Mouse (Mus musculus): Measurements from ENCODE around the gene Dpyd. TPM values are rescaled to one million over a fixed set of nuclear protein-coding genes. Genes with fewer than 3 reads are reported as not detected.

Gene Dpyd
- polyA plus RNA-seq, 1 experiment = 0.57 TPM

DNA sequence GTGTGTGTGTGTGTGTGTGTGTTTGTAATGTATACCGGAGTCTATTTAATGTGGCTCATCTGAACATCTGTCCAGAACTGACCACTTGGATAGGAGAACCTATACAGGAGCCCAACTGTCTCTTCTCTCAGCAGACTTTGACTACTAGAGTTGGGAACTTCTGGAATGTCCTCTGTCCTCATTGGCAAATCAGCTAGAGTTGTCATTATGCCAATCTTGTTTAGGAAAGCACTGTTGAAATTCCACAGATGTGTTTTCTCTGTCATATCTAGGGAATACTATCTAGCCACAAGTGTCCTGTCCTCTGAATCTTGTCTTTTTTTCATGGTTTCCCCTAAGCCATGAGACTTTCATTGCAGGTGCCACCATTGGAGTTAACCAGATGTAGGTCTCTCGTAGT lies 718.7 kb downstream of the Dpyd start:
- H3K9ac ChIP-seq (ENCODE audit: low read depth, poor library complexity, severe bottlenecking) = no peak overlapping the region
- TF ChIP-seq POLR2A (IDR thresholded peaks at IDR 0.05; ENCODE audit: insufficient read depth, low read length) = no peak
- TF ChIP-seq CTCF (IDR thresholded peaks at IDR 0.05; ENCODE audit: low read depth, low read length) = no peak
- TF ChIP-seq EP300 (IDR thresholded peaks at IDR 0.05; ENCODE audit: insufficient read depth, low read depth, low read length) = no peak
- H3K36me3 ChIP-seq (ENCODE audit: control insufficient read depth, insufficient read depth, low read length, poor library complexity, severe bottlenecking) = no peaks in the 10 kb centered on the region
- no peak overlapping the region for H3K27ac ChIP-seq (ENCODE audit: insufficient read depth, low read length)
- no peaks in the 10 kb centered on the region for H3K9me3 ChIP-seq (replicated peaks; ENCODE audit: control insufficient read depth, insufficient read depth, low read length, poor library complexity, severe bottlenecking)
- no peak overlapping the region for H3K4me3 ChIP-seq (ENCODE audit: low read depth, low read length)
- H3K27me3 ChIP-seq (ENCODE audit: control insufficient read depth, insufficient read depth, low read length, poor library complexity, severe bottlenecking) = no peaks in the 10 kb centered on the region
- H3K4me1 ChIP-seq (ENCODE audit: control insufficient read depth, insufficient read depth, low read length) = no peaks in the 10 kb centered on the region

DNA sequence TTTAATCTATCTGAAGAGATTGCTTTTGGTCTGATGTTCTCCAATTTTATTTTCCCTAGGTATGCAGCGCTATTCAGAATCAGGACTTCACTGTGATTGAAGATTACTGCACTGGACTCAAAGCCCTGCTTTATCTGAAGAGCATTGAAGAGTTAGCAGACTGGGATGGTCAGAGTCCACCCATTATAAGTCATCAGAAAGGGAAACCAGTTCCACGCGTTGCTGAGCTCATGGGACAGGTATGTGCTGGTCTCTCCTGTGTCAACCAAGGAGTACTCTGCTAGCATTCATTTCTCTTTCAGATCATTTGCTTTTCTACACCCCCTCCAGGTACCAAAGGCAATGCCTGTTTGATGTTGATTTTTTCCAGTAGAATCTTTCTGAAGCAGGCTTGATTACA lies 752.8 kb downstream of the Dpyd start:
- H3K4me3 ChIP-seq (ENCODE audit: low read depth, low read length) = no peak overlapping the region
- no peaks in the 10 kb centered on the region for H3K9me3 ChIP-seq (replicated peaks; ENCODE audit: control insufficient read depth, insufficient read depth, low read length, poor library complexity, severe bottlenecking)
- H3K36me3 ChIP-seq (ENCODE audit: control insufficient read depth, insufficient read depth, low read length, poor library complexity, severe bottlenecking) = no peaks in the 10 kb centered on the region
- TF ChIP-seq CTCF (IDR thresholded peaks at IDR 0.05; ENCODE audit: low read depth, low read length) (no peak), POLR2A (IDR thresholded peaks at IDR 0.05; ENCODE audit: insufficient read depth, low read length) (no peak), EP300 (IDR thresholded peaks at IDR 0.05; ENCODE audit: insufficient read depth, low read depth, low read length) (no peak)
- no peaks in the 10 kb centered on the region for H3K4me1 ChIP-seq (ENCODE audit: control insufficient read depth, insufficient read depth, low read length)
- no peak overlapping the region for H3K9ac ChIP-seq (ENCODE audit: low read depth, poor library complexity, severe bottlenecking)
- no peaks in the 10 kb centered on the region for H3K27me3 ChIP-seq (ENCODE audit: control insufficient read depth, insufficient read depth, low read length, poor library complexity, severe bottlenecking)
- H3K27ac ChIP-seq (ENCODE audit: insufficient read depth, low read length) = no peak overlapping the region

DNA sequence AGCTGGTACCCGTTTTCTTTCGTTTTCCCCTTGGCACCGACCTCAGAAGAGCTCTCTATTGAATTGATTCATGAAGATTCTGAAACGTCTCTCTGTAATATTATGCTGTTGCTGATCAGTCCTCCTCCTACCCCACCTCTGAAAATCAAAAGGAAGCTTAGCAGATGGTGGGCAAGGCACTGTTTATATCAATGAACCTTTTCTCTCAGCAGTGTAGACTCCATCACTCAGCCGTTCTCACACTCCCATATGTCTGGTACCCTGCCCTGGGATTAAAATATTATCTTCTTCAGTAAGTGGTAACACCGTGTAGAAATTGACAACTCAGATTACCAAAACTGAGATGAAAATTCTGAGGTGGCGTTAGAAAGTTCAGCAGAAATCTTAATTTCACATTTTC lies 767.1 kb downstream of the Dpyd start:
- H3K9ac ChIP-seq (ENCODE audit: low read depth, poor library complexity, severe bottlenecking) = no peak overlapping the region
- no peaks in the 10 kb centered on the region for H3K27me3 ChIP-seq (ENCODE audit: control insufficient read depth, insufficient read depth, low read length, poor library complexity, severe bottlenecking)
- H3K4me3 ChIP-seq (ENCODE audit: low read depth, low read length) = no peak overlapping the region
- TF ChIP-seq POLR2A (IDR thresholded peaks at IDR 0.05; ENCODE audit: insufficient read depth, low read length) (no peak), CTCF (IDR thresholded peaks at IDR 0.05; ENCODE audit: low read depth, low read length) (no peak), EP300 (IDR thresholded peaks at IDR 0.05; ENCODE audit: insufficient read depth, low read depth, low read length) (no peak)
- H3K36me3 ChIP-seq (ENCODE audit: control insufficient read depth, insufficient read depth, low read length, poor library complexity, severe bottlenecking) = no peaks in the 10 kb centered on the region
- H3K9me3 ChIP-seq (replicated peaks; ENCODE audit: control insufficient read depth, insufficient read depth, low read length, poor library complexity, severe bottlenecking) = no peaks in the 10 kb centered on the region
- H3K27ac ChIP-seq (ENCODE audit: insufficient read depth, low read length) = no peak overlapping the region
- H3K4me1 ChIP-seq (ENCODE audit: control insufficient read depth, insufficient read depth, low read length) = no peaks in the 10 kb centered on the region

DNA sequence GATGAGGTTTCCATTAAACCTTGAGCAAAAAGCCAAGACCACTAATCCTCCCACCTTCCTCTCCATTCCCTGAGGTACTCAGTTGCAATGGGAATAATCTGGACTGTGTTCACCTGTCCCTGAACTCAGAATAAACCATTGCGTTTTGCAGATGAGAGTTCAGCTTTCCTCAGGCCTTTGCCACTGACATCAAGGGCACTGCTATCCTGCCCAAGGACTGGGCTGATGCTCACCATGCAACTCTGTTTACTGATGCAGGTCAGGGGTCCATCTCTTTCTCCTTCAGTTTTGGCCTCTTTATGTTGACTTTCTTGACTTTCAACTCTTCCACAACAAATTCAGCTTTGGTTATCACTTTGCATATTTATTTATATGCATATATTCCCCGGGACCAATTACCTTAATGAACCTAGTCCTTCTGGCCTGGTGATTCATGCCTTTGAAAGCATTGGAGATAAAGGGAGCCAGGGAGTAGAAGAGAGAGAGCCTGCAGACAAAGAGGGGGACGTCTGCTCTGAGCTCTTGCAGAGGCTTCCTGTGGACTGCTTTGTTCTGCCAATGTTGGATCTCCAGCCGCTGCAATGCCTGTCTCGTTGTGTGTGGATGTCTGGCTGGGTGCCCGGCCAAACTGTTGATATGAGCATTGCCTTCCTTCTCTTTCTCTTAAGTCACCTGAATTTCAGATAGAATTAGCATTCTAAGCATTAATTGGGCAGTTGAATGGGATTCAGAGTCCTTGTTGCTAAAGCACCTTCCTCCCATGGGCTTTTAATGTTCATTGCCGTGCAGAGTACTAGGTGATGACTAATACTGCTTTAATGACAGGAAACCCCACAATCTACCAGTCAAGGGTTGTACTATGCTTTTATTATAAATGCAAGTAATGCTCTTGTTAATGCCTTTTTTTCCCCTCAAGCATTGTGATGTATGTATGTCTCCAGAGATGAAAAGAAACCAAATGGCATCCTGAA lies 771.7 kb downstream of the Dpyd start:
- Histone ChIP-seq H3K4me1 (ENCODE audit: control insufficient read depth, insufficient read depth, low read length) (no peaks in the 10 kb centered on the region), H3K27me3 (ENCODE audit: control insufficient read depth, insufficient read depth, low read length, poor library complexity, severe bottlenecking) (no peaks in the 10 kb centered on the region), H3K4me3 (ENCODE audit: low read depth, low read length) (no peak overlapping the region), H3K9ac (ENCODE audit: low read depth, poor library complexity, severe bottlenecking) (no peak overlapping the region), H3K36me3 (ENCODE audit: control insufficient read depth, insufficient read depth, low read length, poor library complexity, severe bottlenecking) (no peaks in the 10 kb centered on the region), H3K27ac (ENCODE audit: insufficient read depth, low read length) (no peak overlapping the region), H3K9me3 (replicated peaks; ENCODE audit: control insufficient read depth, insufficient read depth, low read length, poor library complexity, severe bottlenecking) (no peaks in the 10 kb centered on the region)
- no peak for TF ChIP-seq POLR2A (IDR thresholded peaks at IDR 0.05; ENCODE audit: insufficient read depth, low read length)

DNA sequence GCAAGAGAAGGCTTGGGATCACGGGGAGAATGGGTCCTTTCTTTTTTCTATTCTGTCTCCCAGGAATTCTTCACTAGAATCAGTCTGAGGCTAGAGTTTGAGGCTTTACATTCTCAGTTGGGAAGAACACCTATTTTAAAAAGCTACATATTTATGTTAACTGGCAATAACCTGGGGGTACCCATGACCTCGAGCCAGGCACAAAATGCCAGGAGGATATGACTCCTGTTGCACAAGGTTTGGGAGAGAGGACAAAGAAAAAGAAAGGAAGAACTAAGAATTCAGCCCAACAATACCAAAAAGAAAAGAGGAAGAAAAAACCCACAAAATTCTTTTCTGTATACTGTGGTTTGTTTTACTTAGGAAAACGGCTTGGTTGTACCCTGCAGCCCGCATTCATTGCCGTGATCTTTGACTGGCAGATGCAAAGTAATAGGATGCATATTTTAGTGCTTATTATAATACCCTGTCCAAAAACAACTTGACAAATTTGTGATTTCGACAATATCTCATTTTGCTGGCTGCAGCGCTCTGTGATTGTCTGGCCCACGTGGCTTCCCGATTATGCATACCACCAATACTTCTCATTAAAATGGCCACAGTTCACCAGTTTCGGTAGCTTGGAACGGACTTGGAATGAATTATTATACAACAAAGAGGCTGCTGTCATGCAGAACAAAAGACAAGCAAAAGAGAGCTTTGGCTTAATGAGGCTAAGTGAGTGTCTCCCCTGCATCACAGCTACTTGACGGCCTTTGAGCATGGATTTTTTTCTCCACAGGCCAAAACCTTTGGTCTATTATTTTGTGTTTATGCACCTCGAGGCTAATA lies 799.8 kb downstream of the Dpyd start:
- TF ChIP-seq CTCF (IDR thresholded peaks at IDR 0.05; ENCODE audit: low read depth, low read length) (no peak), POLR2A (IDR thresholded peaks at IDR 0.05; ENCODE audit: insufficient read depth, low read length) (no peak), EP300 (IDR thresholded peaks at IDR 0.05; ENCODE audit: insufficient read depth, low read depth, low read length) (no peak)
- Histone ChIP-seq H3K4me1 (ENCODE audit: control insufficient read depth, insufficient read depth, low read length) (no peaks in the 10 kb centered on the region), H3K27ac (ENCODE audit: insufficient read depth, low read length) (no peak overlapping the region)

DNA sequence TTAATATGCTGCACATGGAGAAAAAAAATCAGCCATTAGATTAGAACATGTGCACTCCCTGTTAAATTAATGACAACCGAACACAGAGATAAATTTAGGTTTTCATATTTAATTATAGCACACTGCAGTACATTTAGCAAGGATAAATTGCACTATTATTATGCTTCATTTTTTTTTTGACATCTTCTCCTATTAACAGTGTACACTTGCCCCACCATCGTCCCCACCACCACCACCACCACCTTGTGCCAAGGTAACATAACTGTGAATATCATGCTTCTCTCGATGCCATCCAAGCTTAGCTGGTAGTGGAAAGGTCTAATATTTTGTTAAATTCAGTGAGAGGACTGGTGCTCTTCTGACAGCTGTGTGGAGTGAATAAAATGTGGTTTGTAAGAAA lies 800.5 kb downstream of the Dpyd start:
- no peaks in the 10 kb centered on the region for H3K4me1 ChIP-seq (ENCODE audit: control insufficient read depth, insufficient read depth, low read length)
- no peaks in the 10 kb centered on the region for H3K9me3 ChIP-seq (replicated peaks; ENCODE audit: control insufficient read depth, insufficient read depth, low read length, poor library complexity, severe bottlenecking)
- no peaks in the 10 kb centered on the region for H3K36me3 ChIP-seq (ENCODE audit: control insufficient read depth, insufficient read depth, low read length, poor library complexity, severe bottlenecking)
- H3K27me3 ChIP-seq (ENCODE audit: control insufficient read depth, insufficient read depth, low read length, poor library complexity, severe bottlenecking) = no peaks in the 10 kb centered on the region
- no peak overlapping the region for H3K9ac ChIP-seq (ENCODE audit: low read depth, poor library complexity, severe bottlenecking)
- no peak for TF ChIP-seq EP300 (IDR thresholded peaks at IDR 0.05; ENCODE audit: insufficient read depth, low read depth, low read length)
- no peak overlapping the region for H3K27ac ChIP-seq (ENCODE audit: insufficient read depth, low read length)
- H3K4me3 ChIP-seq (ENCODE audit: low read depth, low read length) = no peak overlapping the region

More for the DNA sequence above, 799.8 kb downstream of the Dpyd start:
- Histone ChIP-seq H3K36me3 (ENCODE audit: control insufficient read depth, insufficient read depth, low read length, poor library complexity, severe bottlenecking) (no peaks in the 10 kb centered on the region), H3K9me3 (replicated peaks; ENCODE audit: control insufficient read depth, insufficient read depth, low read length, poor library complexity, severe bottlenecking) (no peaks in the 10 kb centered on the region), H3K9ac (ENCODE audit: low read depth, poor library complexity, severe bottlenecking) (no peak overlapping the region), H3K27me3 (ENCODE audit: control insufficient read depth, insufficient read depth, low read length, poor library complexity, severe bottlenecking) (no peaks in the 10 kb centered on the region), H3K4me3 (ENCODE audit: low read depth, low read length) (no peak overlapping the region)
